1 mouse cellular context compared by ENCODE assay signal in genomic region chr5:140208743-140209409, GRCm38 (mm10).
TF ChIP-seq lines count a peak whose summit lies in the region.

No protein-coding gene starts in this region.

TF ChIP-seq in MEL, 35 proteins besides CTCF, POLR2A, EP300 and RAD21 (continued from another document):
- TF ChIP-seq MYC (IDR thresholded peaks at IDR 0.05; ENCODE audit: low read depth, low read length) (peak; percentile 69), TCF12 (IDR thresholded peaks at IDR 0.05; ENCODE audit: low read depth, low read length) (peak; percentile 97), KAT2A (conservative IDR thresholded peaks at IDR 0.05; ENCODE audit: low read depth, low read length) (no peak), BHLHE40 (IDR thresholded peaks at IDR 0.05; ENCODE audit: borderline replicate concordance, low read depth, low read length) (peak; percentile 47; the same call in 1 of the 2 replicates)
TF ChIP-seq in MEL: peak in this region for 12.
